Mouse (Mus musculus) induced T-regulatory cell, adult 2 months (primary cell): ENCODE measurements around the gene Bag6.
A peak's percentile ranks its signal among the peaks of the same experiment; 100 is the strongest.

Experiments used
- DNase-seq: peaks from one replicate; pipeline ENCODE4 v3.0.0-alpha.2; 2012; ENCODE audit warnings: low read depth

The Bag6 gene

DNA sequence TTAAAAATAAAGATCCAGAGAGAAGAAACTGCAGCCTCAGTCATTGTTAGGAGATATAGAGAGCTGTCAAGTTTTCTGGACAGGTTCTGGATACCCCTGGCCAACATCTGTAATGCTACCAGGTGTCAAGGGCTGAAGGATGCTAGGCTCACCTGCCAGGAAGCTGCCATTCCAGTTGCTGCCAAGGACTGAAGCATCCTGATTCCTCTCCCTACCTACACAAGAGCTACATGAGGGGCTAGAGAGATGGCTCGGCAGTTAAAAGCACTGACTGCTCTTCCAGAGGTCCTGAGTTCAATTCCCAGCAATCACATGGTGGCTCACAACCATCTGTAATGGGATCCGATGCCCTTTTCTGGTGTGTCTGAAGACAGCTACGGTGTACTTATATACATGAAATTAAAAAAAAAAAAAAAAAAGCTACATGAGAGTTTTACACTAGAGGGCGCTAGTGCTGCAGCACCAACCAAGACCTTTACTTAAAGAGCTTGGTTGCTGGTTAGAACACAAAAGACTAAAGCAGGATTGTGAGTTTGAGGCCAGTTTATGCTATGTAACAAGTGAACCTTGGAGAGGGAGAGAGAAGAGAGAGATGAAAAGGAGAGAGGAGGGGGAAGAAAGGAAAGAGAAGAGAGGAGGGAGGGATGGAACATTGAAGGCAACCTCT is 33.7 kb downstream of the Bag6 start:
- DNase-seq: peak; percentile 92

DNA sequence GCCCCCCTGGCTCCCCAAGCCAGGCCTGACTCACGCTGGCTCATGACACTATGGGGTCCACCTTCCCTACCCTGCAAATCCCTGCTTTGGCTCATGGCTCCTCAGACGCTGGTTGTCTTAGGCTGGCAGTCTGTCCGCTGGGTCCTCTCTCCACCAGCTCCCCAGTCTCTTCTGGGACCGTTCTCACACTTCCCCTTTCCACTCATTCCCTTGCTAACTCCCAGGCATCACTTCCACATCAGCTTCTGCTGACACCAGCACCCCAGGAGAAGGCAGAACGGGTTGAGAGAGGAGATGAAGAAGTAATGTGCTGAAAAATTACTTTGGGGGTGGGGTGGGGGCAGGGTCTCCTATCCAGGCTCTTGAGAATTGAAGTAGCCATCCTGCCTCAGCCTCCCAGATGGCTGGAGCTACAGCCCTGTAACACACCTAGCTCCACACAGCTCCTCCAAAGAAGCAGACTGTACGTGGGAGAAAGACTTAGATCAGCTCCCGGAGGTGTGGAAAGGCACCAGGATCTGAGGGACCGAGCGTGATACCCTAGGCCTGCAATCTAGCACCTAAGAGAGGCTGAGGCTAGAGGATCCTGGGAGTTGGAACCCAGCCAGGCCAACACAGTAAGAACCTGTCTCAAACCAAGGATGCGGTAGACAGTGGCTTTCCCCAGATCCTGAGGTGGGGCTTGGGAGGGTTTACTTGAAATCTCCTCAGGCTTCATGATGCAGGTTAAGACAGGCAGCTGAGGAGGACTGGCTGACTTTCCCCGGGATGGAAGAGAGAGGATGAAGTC is 37.7 kb downstream of the Bag6 start:
- peak; percentile 80 for DNase-seq

DNA sequence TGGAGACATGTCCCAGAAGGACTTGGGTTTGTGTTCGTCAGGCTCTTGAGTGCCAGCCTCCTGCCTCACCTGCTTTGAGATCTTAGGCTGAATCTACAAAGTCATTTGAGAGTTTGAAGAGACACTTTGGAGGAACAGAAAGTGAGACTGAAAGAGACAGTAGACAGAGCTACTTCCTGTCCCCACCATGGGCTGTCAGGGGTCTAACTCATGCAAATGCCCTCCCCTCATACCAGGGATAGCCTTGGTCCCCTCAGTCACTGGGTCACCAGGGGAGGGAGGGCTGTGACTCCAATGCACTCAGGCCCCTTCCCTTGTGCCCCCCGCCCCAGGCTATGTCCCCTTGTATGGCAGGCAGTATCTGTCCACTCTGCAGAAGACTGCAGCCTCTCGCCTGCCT is 38.4 kb downstream of the Bag6 start:
- DNase-seq: peak; percentile 82

- DNase-seq: peak; percentile 80
Observed at GRCm38 (mm10) chr17:35174201-35174977, 39.4 kb downstream of the Bag6 start.

GRCm38 (mm10) chr17:35175382-35175781 is 40.4 kb downstream of the Bag6 start:
- peak; percentile 54 for DNase-seq

DNA sequence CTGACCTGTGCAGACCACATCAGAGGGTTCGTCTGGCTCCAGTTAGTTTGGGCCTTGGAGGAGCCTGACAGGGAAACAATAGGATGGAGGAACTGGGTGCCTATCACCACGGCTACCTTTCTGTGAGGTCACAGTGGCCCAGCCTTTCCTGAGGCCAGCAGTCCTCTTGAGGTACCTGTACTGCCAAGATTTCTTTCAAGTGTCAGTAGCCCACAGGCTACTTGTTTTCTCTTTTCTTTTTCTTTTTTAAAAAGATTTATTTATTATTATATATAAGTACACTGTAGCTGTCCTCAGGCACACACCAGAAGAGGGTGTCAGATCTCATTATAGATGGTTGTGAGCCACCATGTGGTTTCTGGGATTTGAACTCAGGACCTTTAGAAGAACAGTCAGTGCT is 41.0 kb downstream of the Bag6 start, which contains the start of gene Aif1:
Gene Aif1, minus strand, starts transcription at position 101 of the 400 bp plus-strand sequence.
- no peak for DNase-seq

GRCm38 (mm10) chr17:35178528-35178927 is 43.5 kb downstream of the Bag6 start:
- peak; percentile 88 for DNase-seq

- peak; percentile 54 for DNase-seq
Observed at GRCm38 (mm10) chr17:35180093-35180492, 45.1 kb downstream of the Bag6 start.

DNA sequence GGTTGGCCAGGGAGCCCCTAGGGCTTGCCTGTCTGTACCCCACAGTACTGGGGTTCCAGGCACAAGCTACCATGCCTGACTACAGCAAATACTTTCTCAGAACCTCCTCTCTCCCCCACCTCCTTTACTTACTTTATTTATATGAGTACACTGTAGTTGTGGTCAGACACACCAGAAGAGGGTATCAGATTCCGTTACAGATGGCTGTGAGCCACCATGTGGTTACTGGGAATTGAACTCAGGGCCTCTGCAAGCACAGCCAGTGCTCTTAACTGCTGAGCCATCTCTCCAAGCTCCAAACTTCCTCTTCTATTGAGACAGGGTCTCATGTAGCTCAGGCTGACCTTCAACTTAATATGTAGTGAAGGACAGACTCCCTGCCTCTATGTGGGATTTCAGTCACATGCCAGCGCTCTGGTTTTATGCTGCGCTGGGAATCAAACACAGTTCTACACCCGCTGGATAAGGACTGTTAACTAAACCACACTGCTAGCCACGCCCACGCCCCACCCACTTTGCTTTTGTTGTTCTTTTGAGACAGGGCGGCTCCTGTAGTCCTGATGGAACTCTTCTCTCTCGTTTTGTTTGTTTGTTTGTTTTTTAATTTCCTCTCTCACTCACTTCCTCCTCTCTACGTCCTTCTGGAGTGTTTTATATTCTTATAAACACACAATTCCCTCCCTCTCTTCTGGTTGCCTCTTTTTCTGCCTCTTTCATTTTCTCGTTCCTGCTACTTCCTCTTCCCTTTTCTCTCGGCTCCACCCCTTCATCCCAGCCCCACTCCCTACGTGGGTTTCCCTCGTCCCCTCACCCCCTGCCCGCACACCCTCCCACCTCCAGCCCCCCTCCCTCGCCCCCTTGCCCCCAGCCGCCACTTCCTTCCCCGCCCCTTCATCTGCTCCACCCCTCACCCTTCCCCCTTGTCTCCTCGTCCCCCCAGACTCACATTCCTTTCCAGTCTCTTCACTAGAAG is 50.9 kb downstream of the Bag6 start:
- DNase-seq: peak; percentile 96

- DNase-seq: peak; percentile 93
Observed at GRCm38 (mm10) chr17:35186681-35187080, 51.7 kb downstream of the Bag6 start.

- peak; percentile 58 for DNase-seq
Observed at GRCm38 (mm10) chr17:35187345-35187744, 52.4 kb downstream of the Bag6 start.

DNA sequence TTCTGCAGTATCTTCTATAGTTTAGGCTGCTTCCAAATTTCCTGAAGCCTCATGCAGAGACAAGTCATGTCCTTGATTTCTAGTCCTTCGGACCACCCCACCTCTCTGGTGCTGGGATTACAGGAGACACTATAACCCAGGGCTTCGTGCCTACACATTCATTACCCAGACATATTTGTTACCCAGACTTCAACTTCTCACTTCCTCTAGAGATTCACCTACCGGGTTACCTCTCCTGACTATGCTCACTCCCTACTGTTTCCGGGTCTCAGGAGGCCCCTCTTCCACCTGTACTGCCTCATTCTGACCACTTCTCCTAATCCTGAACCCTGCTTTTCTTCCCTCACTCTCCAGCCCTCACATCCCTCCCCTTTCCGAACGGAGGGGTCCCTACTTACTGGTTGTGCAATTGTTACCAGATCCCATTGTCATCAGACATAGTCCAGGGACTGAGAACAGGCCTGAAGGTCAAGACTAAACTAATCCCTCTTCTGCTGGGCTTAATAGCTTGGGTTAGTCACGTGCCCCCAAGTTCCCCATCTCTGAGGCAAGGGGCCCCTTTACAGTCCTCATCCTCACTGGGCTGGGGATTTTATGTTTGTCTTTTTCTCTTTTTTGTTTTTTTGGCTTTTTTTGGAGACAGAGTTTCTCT is 53.1 kb downstream of the Bag6 start, which contains the start of gene Lst1:
Gene Lst1, minus strand, starts transcription at position 481 of the 652 bp plus-strand sequence.
- DNase-seq: peak; percentile 58

GRCm38 (mm10) chr17:35189186-35189585 is 54.2 kb downstream of the Bag6 start:
- DNase-seq: peak; percentile 59

DNA sequence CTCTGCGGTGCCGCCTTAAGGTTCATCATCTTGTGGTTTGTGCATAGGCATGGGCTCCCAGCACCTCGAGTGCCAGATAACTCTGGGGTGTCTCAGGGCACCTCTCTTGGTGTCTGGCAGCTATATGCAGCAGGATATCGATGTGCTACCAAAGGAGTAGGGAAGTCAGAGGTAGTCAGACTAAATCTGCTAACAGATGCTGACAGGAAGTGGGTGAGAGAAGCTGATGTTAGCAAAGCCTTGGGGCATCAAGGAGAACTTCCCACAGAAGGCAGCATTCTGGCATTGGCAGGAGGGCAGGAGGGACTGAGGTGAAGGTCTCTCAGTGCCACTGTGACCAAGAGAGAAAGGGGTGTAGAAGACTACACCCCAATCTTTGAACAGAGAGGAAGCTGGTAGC is 55.1 kb downstream of the Bag6 start:
- peak; percentile 83 for DNase-seq

DNA sequence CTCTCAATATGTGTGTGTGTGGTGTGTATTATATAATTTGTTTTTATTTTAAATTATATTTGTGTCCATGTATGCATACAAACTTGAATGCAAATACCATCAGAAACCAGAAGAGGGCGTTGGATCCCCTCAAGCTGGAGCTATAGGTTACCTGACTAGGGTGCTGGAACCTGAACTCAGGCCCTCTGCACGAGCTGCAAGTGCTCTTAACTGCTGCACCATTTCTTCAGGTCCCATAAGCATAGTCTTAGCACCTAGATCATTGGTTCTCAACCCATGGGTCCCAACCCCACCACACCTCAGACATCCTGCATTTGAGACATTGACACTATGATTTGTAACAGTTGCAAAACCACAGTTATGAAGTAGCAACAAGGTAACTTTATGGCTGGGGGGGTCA is 56.7 kb downstream of the Bag6 start:
- DNase-seq: peak; percentile 59

DNA sequence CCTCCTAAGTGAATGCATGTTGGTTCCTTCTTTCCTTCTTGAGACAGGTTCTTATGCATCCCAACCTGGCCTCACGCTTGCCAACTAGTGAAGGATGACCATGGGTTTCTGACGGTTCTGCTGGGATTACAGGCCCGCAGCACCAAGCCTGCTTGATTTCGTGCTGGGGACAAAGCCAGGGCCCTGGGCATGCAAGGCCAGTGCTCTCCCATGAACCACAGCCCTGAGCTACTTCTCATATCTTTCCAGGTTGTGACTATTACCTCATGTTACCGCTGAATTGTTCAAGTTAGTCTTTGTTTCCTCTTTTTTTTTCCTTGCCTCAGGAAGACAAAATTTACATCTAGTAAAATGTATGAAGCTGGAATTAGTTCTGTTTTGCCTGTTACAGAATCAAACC is 57.9 kb downstream of the Bag6 start:
- DNase-seq: no peak

DNA sequence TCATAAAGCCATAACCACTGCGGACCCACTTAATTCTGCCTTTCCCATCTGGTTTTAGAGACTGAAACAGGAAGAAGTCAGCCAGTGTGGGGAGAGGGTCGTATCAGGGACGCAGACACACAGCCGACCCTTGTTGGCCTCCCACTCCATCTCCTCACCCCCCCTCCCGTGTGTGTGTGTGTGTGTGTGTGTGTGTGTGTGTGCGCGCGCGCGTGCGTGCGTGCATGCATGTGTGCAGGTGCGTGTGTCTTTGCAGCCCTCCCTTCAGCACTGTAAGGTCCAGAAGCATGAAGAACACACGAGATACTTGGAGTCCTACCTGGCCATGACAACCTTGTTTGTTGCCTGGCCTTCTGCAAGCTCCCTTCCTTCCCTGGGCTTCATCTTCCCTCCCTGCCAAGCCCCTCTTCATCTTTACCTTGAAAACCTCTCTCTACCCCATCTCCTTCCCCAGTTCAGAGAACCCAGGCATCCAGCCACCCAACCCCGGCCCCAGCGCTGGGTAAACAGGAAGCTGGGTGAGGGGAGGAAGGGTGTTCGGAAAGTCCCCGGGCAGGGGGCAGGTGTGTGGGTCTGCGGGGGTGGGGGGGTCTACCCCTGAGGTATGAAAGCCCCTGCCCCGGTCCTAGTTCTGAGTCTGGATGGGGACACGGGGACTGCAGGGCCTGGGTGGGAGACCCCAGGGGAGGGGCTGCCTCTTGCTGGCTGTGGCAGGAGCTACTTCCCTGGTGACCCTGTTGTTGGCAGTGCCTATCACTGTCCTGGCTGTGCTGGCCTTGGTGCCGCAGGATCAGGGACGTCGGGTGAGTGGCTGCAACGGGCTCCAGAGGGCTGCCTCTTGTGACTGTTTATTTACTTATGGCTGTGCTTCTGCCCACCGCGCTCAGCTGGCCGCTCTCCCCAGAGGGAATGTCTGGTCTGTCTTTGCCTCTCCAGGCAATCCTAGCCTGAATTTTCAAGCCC is 59.2 kb downstream of the Bag6 start, which contains the start of gene Ltb:
Gene Ltb, plus strand, starts transcription at position 559 of the 963 bp plus-strand sequence.
- peak; percentile 92 for DNase-seq

- peak; percentile 84 for DNase-seq
Observed at GRCm38 (mm10) chr17:35194844-35195630, 60.1 kb downstream of the Bag6 start.
